Mouse (Mus musculus) ES-E14 (cell line): ENCODE data around the gene Cd247. TPM values are rescaled to one million over a fixed set of nuclear protein-coding genes. Genes with fewer than 3 reads are reported as not detected.

Experiments used
- DNase-seq: peaks from one replicate; pipeline ENCODE4 v3.0.0-alpha.2; 2013; ENCODE audit warnings: low read depth, low spot score
- H3K27ac ChIP-seq: 2 replicates; pipeline ENCODE4 v1.5.1; 2012; ENCODE audit warnings: low read depth, mild to moderate bottlenecking, low read length, moderate library complexity, mixed read lengths; ENCODE audit not compliant: poor library complexity, insufficient read depth, severe bottlenecking
- H3K36me3 ChIP-seq: 2 replicates; pipeline ENCODE4 v1.6.1; 2012; ENCODE audit warnings: mild to moderate bottlenecking, low read length, moderate library complexity, mixed read lengths; ENCODE audit not compliant: control insufficient read depth, poor library complexity, insufficient read depth, severe bottlenecking
- H3K4me1 ChIP-seq, 2 experiments: fragments of 150-350 bp in 1 of 2; sonication (generic) in 1 of 2; 2 replicates each; pipeline ENCODE4 v1.6.1; 2012; ENCODE audit warnings: low read length in 2 of 2, mild to moderate bottlenecking in 1 of 2, mixed read lengths in 1 of 2; ENCODE audit not compliant: control insufficient read depth in 2 of 2, insufficient read depth in 2 of 2, poor library complexity in 1 of 2
- H3K4me3 ChIP-seq, 2 experiments: fragments of 150-350 bp in 1 of 2; sonication (generic) in 1 of 2; 2 replicates each; pipeline ENCODE4 v1.5.1; 2012; ENCODE audit warnings: low read length in 2 of 2, low read depth in 1 of 2, mild to moderate bottlenecking in 1 of 2, mixed read lengths in 1 of 2; ENCODE audit not compliant: insufficient read depth in 1 of 2, poor library complexity in 1 of 2, severe bottlenecking in 1 of 2
- H3K9ac ChIP-seq: 2 replicates; pipeline ENCODE4 v1.6.1; 2012; ENCODE audit warnings: low read depth, mild to moderate bottlenecking, low read length, mixed read lengths; ENCODE audit not compliant: poor library complexity, insufficient read depth, severe bottlenecking
- H3K9me3 ChIP-seq: fragments of 150-350 bp; sonication (generic); 2 replicates; pipeline ENCODE4 v1.6.1; 2012; ENCODE audit warnings: low read depth, mild to moderate bottlenecking, low read length; ENCODE audit not compliant: control insufficient read depth, insufficient read depth
- CHD2 ChIP-seq: IDR thresholded peaks from 2 replicates; pipeline ENCODE4 v1.6.1; 2014; ENCODE audit warnings: mild to moderate bottlenecking, low read depth, low read length, inconsistent platforms
- HCFC1 ChIP-seq: IDR thresholded peaks from 2 replicates; pipeline ENCODE4 v1.6.1; 2012; ENCODE audit warnings: low read length, inconsistent platforms, borderline replicate concordance; ENCODE audit not compliant: insufficient read depth
- MAFK ChIP-seq: IDR thresholded peaks from 2 replicates; pipeline ENCODE4 v1.6.1; 2014; ENCODE audit warnings: mild to moderate bottlenecking, low read depth, low read length, inconsistent platforms; ENCODE audit not compliant: insufficient read depth
- ZC3H11A ChIP-seq: IDR thresholded peaks from 2 replicates; pipeline ENCODE4 v1.6.1; 2012; ENCODE audit warnings: low read depth, mild to moderate bottlenecking, inconsistent platforms, low read length, borderline replicate concordance
- ZNF384 ChIP-seq: IDR thresholded peaks from 2 replicates; pipeline ENCODE4 v1.6.1; 2012; ENCODE audit warnings: low read depth, low read length, inconsistent platforms
- in situ Hi-C, 2 experiments: fragments of 600-800 bp; cut with MboI; formaldehyde crosslinking; loops; one replicate each; pipeline ENCODE4 v1.15.1; 2025; ENCODE audit warnings: low sequenced_read_pairs in 2 of 2, inconsistent platforms in 1 of 2; ENCODE audit not compliant: unreplicated experiment in 2 of 2
- total RNA-seq: library from RNA; depleted of rRNA; stranded (reverse); fragments of 300-350 nt; gene quantifications from 2 replicates; pipeline ENCODE4 v1.2.3, GENCODE M21; 2012

Cd247 gene
- total RNA-seq, 1 experiment, result 6.1 TPM

DNA sequence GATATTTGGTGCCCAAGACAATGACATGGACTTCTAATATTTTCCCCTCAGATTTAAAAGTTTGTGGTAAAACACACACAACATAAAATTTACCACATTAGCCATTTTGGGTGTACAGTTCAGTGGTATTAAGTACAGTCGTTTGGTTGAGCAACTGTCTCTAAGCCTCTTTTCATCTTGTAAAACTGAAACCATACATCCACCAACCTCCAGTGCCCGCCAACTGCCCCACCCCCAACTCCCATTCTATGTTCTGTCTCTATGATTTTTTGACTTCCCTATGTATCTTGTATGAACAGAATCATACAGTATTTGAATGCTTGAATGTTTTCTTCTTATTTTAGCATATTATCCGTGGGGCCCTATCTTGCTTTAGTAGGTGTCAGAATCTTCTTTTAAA, 24.3 kb downstream of the Cd247 start:
- DNase-seq, result no peak
- Histone ChIP-seq H3K27ac (no peak overlapping the region), H3K9me3 (no peaks in the 10 kb centered on the region), H3K9ac (no peak overlapping the region), H3K4me1 (no peaks in the 10 kb centered on the region), H3K4me3 (no peak overlapping the region), H3K36me3 (no peaks in the 10 kb centered on the region)
- in situ Hi-C loops, result no loop called here
- TF ChIP-seq CHD2 (no peak), HCFC1 (no peak), MAFK (no peak)

DNA sequence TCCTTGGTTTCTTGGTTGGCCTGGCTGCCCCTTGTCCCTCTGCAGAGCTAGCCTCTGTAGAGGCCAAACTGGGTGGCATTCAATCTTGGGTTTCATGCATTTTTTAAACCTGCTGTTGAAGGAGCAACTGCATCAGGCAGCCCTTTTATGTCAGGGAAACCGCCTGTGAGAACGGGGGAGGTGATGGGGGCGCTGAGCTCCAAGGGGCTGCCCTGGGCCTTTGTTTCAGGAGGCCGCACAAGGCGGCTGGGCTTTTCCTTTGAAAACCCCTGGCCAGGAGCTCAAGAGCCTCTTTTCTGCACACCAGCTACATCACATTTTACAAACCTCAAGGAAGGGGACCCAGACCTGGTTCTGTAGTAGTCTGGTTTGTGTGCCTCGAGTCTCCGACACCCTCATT, 25.6 kb downstream of the Cd247 start:
- Histone ChIP-seq H3K36me3 (no peaks in the 10 kb centered on the region), H3K4me1 (no peaks in the 10 kb centered on the region), H3K9ac (no peak overlapping the region), H3K27ac (no peak overlapping the region), H3K9me3 (no peaks in the 10 kb centered on the region), H3K4me3 (no peak overlapping the region)
- in situ Hi-C loops, result no loop called here
- DNase-seq, result no peak
- TF ChIP-seq MAFK (no peak), HCFC1 (no peak), ZNF384 (no peak), CHD2 (no peak), ZC3H11A (no peak)

DNA sequence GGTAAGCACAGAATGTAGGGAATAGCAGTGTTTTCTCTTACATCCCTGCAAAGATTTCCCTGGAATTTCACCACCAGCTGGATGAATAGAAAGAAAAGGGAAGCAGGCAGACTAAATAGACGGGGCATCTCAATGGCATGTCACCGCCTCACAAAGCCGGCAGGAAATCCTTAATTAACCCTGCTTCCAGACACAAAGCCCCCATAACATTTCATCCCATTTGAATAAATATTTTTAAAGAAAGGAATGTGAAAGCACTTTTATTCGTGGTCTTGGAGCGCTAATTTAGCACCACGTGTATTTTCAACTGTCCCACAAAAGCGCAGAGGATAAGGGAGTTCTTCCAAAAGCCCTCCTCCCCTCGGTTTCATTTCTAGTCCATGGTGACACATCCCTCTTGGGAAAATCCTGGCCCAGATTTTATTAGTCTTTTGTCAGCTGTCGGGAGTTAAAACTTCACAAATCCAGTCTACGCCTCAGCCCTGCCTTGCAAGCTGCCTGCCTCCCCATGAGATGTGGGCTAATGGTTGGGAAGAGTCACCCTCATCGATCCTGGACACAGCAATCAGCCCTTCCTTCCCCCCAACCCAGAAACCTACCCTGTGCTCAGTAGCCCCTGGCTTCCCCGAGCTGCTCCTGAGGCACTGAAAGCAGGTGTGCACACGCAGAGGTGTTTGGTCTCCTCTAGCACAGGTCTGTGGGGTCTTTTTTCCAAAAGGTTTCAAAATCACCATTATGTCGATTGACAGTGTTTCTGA, 26.2 kb downstream of the Cd247 start:
- no peak for TF ChIP-seq CHD2
- no peak for TF ChIP-seq MAFK
- TF ChIP-seq ZNF384, result no peak
- TF ChIP-seq ZC3H11A, result no peak
- TF ChIP-seq HCFC1, result no peak
- in situ Hi-C loops, result no loop called here
- no peaks in the 10 kb centered on the region for H3K4me1 ChIP-seq

DNA sequence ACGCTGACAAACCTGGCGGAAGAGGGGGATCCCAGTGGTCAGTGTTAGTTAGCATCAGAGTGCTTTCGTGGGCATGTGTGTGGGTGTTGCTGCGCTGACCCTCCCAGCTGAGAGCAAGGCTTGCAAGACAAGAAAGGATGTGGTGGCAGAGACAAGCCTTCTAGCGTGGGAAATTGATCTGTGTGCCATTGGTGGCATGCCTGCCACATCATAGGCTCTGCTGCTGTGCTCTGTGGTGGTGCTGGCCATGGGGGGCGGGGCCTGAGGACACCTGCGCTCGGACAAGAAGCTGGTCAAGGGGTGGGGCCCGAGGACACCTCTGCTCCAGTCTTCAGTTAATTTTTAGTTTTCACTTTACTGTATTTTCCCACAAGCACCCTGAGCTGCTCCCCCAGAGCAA, 27.9 kb downstream of the Cd247 start:
- no peak overlapping the region for H3K27ac ChIP-seq
- no peaks in the 10 kb centered on the region for H3K36me3 ChIP-seq
- no peak for TF ChIP-seq ZC3H11A
- no peak for TF ChIP-seq CHD2
- TF ChIP-seq MAFK, result no peak
- no peak for TF ChIP-seq HCFC1
- TF ChIP-seq ZNF384, result no peak
- H3K4me1 ChIP-seq, result no peaks in the 10 kb centered on the region
- H3K4me3 ChIP-seq, result no peak overlapping the region
- DNase-seq, result no peak
- H3K9me3 ChIP-seq, result no peaks in the 10 kb centered on the region
- no peak overlapping the region for H3K9ac ChIP-seq
- in situ Hi-C loops, result no loop called here

More for the DNA sequence above, 26.2 kb downstream of the Cd247 start:
- peak; percentile 19 for DNase-seq
- no peak overlapping the region for H3K9ac ChIP-seq
- H3K4me3 ChIP-seq, result no peak overlapping the region
- no peaks in the 10 kb centered on the region for H3K36me3 ChIP-seq
- no peaks in the 10 kb centered on the region for H3K9me3 ChIP-seq
- no peak overlapping the region for H3K27ac ChIP-seq
